Mouse (Mus musculus) myocyte (in vitro differentiated cells): ENCODE measurements around the gene Kcnc3.

Source experiments
- CEBPB ChIP-seq: IDR thresholded peaks from 2 replicates; pipeline ENCODE4 v1.6.1; 2011; ENCODE audit warnings: mild to moderate bottlenecking, moderate library complexity; ENCODE audit not compliant: poor library complexity, insufficient read depth, severe bottlenecking
- E2F4 ChIP-seq: IDR thresholded peaks from one replicate; pipeline ENCODE4 v1.6.1; 2011; ENCODE audit warnings: mild to moderate bottlenecking, control low read depth, moderate library complexity; ENCODE audit not compliant: insufficient read depth
- MAX ChIP-seq: IDR thresholded peaks from one replicate; pipeline ENCODE4 v1.6.1; 2011; ENCODE audit warnings: low read depth, mild to moderate bottlenecking, control low read depth
- MYOD1 ChIP-seq, 3 experiments: IDR thresholded peaks; one replicate each; pipeline ENCODE4 v1.6.1; 2011; ENCODE audit warnings: control low read depth in 2 of 3, low read depth in 2 of 3, mild to moderate bottlenecking in 2 of 3, moderate library complexity in 1 of 3; ENCODE audit not compliant: insufficient read length in 2 of 3, control insufficient read depth in 1 of 3
- MYOG ChIP-seq, 3 experiments: IDR thresholded peaks; one replicate each; pipeline ENCODE4 v1.6.1; 2011; ENCODE audit warnings: control low read depth in 2 of 3, low read depth in 2 of 3, mild to moderate bottlenecking in 2 of 3; ENCODE audit not compliant: insufficient read length in 2 of 3, control insufficient read depth in 1 of 3, insufficient read depth in 1 of 3
- POLR2A ChIP-seq: IDR thresholded peaks from one replicate; pipeline ENCODE4 v1.6.1; 2011; ENCODE audit warnings: low read depth, mild to moderate bottlenecking, control low read depth, moderate library complexity; ENCODE audit not compliant: insufficient read length
- POLR2AphosphoS2 ChIP-seq: IDR thresholded peaks from one replicate; pipeline ENCODE4 v1.6.1; 2011; ENCODE audit warnings: low read depth, control low read depth; ENCODE audit not compliant: insufficient read length
- TCF12 ChIP-seq: IDR thresholded peaks from one replicate; pipeline ENCODE4 v1.6.1; 2011; ENCODE audit warnings: mild to moderate bottlenecking, control low read depth; ENCODE audit not compliant: poor library complexity, insufficient read depth, severe bottlenecking
- USF1 ChIP-seq: IDR thresholded peaks from one replicate; pipeline ENCODE4 v1.6.1; 2011; ENCODE audit warnings: low read depth, mild to moderate bottlenecking, control low read depth, moderate library complexity

DNA sequence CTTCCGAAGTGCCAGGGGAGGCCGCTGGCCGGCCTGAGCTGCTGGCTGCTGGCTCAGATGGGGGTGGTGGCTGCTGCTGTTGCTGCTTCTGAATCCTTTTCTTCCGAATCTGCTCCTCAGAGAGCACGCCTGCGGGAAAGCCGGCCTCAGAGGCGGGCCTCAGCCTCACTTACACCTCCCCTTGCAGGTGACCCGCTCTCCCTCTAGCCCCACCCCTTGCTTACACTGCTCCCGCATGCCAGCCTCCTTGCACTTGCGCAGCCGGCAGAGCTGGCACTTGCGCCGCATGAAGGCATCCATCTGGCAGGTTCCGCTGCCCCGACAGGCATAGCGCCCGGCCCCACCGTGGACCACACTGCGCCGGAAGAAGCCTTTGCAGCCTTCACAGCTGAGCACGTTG, 38.7 kb upstream of the Kcnc3 start:
- no peak for TF ChIP-seq POLR2A
- TF ChIP-seq USF1, result no peak
- no peak for TF ChIP-seq CEBPB
- TF ChIP-seq POLR2AphosphoS2, result no peak
- no peak for TF ChIP-seq MAX
- TF ChIP-seq MYOD1 (IDR thresholded peaks at IDR 0.05; ENCODE audit: control insufficient read depth in 1 of 3, insufficient read length in 2 of 3, low read depth in 2 of 3), result no peak
- TF ChIP-seq TCF12, result no peak
- no peak for TF ChIP-seq E2F4
- no peak for TF ChIP-seq MYOG (IDR thresholded peaks at IDR 0.05; ENCODE audit: control insufficient read depth in 1 of 3, insufficient read depth in 1 of 3, insufficient read length in 2 of 3, low read depth in 2 of 3)
